Mouse (Mus musculus): Measurements from ENCODE around the gene Mief1. TPM values are rescaled to one million over a fixed set of nuclear protein-coding genes. Genes with fewer than 3 reads are reported as not detected.

The Mief1 gene
- polyA plus RNA-seq (2012; rRNA removed) = 4.3 and 4.9 TPM in 2 replicates

DNA sequence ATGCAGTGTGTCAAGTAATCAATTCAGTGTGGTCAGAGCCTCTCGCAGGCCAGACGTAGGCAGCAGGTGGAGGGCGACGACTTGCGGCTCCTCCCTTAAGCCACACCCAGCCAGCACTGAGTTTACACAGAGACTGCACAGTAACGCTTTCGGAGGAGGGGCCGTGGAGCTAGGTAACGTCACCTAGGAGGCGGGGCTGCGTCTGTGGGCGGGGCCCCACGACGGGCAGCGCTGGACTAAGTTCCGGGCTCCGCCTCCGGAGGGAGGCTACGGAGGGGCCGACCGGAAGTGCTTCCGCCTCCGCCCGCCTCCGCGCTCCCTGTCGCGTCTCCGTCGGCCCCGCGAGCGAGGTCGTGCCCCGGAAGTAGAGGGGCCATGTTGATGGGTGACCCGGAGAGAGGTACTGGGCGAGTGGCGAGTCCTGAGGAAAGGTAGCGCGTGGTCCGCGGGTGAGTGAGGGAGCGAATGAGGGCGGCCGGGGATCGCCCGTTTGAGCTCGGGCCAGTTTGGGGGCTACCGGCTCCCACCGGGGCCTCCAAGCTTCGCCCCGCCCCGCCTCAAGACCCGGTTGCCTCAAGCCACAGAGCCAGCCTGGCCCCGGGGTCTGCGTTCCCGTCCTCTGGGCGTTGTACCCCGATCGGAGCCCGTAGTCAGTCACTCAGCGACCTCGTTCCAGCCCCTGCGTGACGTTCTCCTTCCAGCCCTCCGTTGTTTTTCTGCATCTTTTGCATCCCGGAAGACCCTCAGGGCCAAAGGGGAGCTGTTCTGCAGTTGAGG is at the start of gene Mief1:
Gene Mief1, plus strand, starts transcription at position 286 of the 777 bp plus-strand sequence.

GRCm38 (mm10) chr15:80235535-80235934 is 1.7 kb downstream of the Mief1 start, which contains the start of gene AC140267.1:
Gene AC140267.1 (plus strand): TSS chr15:80235835.

DNA sequence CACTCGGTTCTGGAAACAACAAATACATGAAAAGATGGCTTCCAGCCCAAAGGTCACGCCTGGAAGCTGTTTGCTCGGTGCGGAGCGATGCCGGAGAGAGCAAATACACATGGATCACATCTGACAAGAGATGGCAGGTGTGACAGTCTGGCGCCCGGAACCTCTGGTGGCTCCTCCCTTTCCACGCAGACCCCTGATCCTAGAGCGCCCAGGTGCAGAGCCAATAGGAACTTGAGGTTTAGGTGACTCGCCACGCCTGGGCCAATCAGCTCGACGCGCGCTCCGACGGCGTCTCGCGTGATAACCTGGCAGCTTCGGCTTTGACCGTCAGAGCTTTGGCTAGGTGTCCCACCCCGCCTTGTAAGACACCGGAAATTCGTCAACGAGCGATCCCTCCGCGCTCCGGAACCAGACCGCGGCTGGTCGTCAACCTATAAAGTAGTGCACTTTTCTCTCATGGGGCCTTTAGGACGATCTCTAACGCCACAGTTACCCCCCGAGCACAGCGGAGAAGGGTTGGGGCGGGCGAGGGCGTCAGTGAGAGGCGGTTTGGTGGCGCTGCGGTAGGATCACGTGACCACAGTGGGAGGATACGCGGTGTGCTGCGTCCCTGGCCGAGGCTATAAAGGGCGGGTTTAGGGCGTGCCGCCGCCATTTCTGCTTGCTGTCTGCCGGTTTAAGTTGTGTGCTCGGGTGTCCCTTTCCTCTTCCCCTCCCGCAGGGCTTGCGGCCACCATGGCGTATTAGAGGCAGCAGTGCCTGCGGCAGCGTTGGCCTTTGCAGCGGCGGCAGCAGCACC is 21.2 kb downstream of the Mief1 start, which contains the start of gene Atf4:
Gene Atf4, plus strand, starts transcription at position 338 of the 799 bp plus-strand sequence.

GRCm38 (mm10) chr15:80263610-80264575 is 30.1 kb downstream of the Mief1 start, which contains the start of gene Rps19bp1:
Gene Rps19bp1 (minus strand): TSS chr15:80264315.

GRCm38 (mm10) chr15:80286851-80287415 is 53.1 kb downstream of the Mief1 start, which contains the start of gene Cacna1i:
Gene Cacna1i (plus strand): TSS chr15:80287238.

Other genes starting within 250 kb of the Mief1 start
- gene Pdgfb, start 219.0 kb upstream of the Mief1 start, polyA plus RNA-seq (2012; rRNA removed) = 1.7 and 1.8 TPM in 2 replicates
- gene Syngr1, start 142.7 kb upstream of the Mief1 start, polyA plus RNA-seq (2012; rRNA removed) = 8.7 and 8.8 TPM in 2 replicates
- 547 and 625 TPM in 2 replicates for gene Rpl3, start 142.2 kb upstream of the Mief1 start, polyA plus RNA-seq (2012; rRNA removed)
- 7.9 and 9.1 TPM in 2 replicates for gene Tab1, start 100.9 kb upstream of the Mief1 start, polyA plus RNA-seq (2012; rRNA removed)
- gene Mgat3, start 60.3 kb upstream of the Mief1 start, polyA plus RNA-seq (2012; rRNA removed) = 0.50 and 0.60 TPM in 2 replicates
- not detected in 2 replicates for gene AC140267.1, start 1.8 kb downstream of the Mief1 start, polyA plus RNA-seq (2012; rRNA removed)
- gene Atf4, start 21.2 kb downstream of the Mief1 start, polyA plus RNA-seq (2012; rRNA removed) = 178 and 201 TPM in 2 replicates
- gene Rps19bp1, start 30.3 kb downstream of the Mief1 start, polyA plus RNA-seq (2012; rRNA removed) = 18.3 and 19.5 TPM in 2 replicates
- gene Cacna1i, start 53.2 kb downstream of the Mief1 start, polyA plus RNA-seq (2012; rRNA removed) = under 0.01 and 0.01 TPM in 2 replicates